Mouse (Mus musculus) embryonic stem cell, embryonic (primary cell): ENCODE data around the gene Zfp637.

Source experiments
- CTCF ChIA-PET, 4 experiments: fragments of 300-600 bp in 2 of 4; fragments of 350-600 bp in 2 of 4; sonication (Branson Sonifier 250); formaldehyde crosslinking; loops; one replicate each; lab custom pipeline; 2022; ENCODE audit warnings: inconsistent platforms in 2 of 4; lab: Charles Lee
- POLR2A ChIA-PET, 4 experiments: fragments of 300-600 bp in 2 of 4; fragments of 350-600 bp in 2 of 4; sonication (Branson Sonifier 250); formaldehyde crosslinking; loops; one replicate each; lab custom pipeline; 2022; ENCODE audit warnings: antibody characterized with exemption in 4 of 4, inconsistent platforms in 1 of 4; lab: Charles Lee

Zfp637 gene

GRCm38 (mm10) chr6:117851747-117852146 is 10.8 kb downstream of the Zfp637 start:
- CTCF ChIA-PET: interaction anchor here in 1 of 4 experiments (0.5 kb wide), 1 partner anchor 563 kb away, joined by 5 read pairs; no protein-coding TSS in a partner anchor
- POLR2A ChIA-PET: interaction anchor here in 1 of 4 experiments (1.6 to 2.1 kb wide), 2 partner anchors 70 to 77 kb away, joined by 3 to 7 read pairs; no protein-coding TSS in a partner anchor

- POLR2A ChIA-PET: interaction anchor here in 3 of 4 experiments (0.6 to 3.8 kb wide), 8 partner anchors 13 to 232 kb away, joined by 3 to 16 read pairs (median 3); no protein-coding TSS in a partner anchor
These were observed 17.0 kb downstream of the Zfp637 start for GRCm38 (mm10) chr6:117857990-117858389.

GRCm38 (mm10) chr6:117861848-117862247 is 20.9 kb downstream of the Zfp637 start, which contains the start of gene Zfp239:
TSS of gene Zfp239 (plus strand) at chr6:117862100.
- ChIA-PET CTCF (no interaction called here), POLR2A (interaction anchor here in 2 of 4 experiments (1.4 to 3.1 kb wide), 3 partner anchors 9 to 284 kb away, joined by 3 to 54 read pairs (median 3); no protein-coding TSS in a partner anchor)

More at GRCm38 (mm10) chr6:117857990-117858389, 17.0 kb downstream of the Zfp637 start:
- CTCF ChIA-PET: interaction anchor here in 3 of 4 experiments (0.7 to 1.6 kb wide), 6 partner anchors 12 to 127 kb away, joined by 3 to 8 read pairs (median 3); no protein-coding TSS in a partner anchor

- ChIA-PET CTCF (interaction anchor here in 2 of 4 experiments (0.6 to 2.0 kb wide), 7 partner anchors 9 to 58 kb away, joined by 3 to 11 read pairs (median 4); no protein-coding TSS in a partner anchor), POLR2A (interaction anchor here (0.6 to 3.1 kb wide), 35 partner anchors 9 to 285 kb away, joined by 3 to 54 read pairs (median 5); partner anchors contain the start of genes Hnrnpf (in 2 of the 4) and Zfp637 (in 2 of the 4))
These were observed 21.5 kb downstream of the Zfp637 start for GRCm38 (mm10) chr6:117862465-117862864.

- POLR2A ChIA-PET: interaction anchor here (0.6 to 3.1 kb wide), 43 partner anchors 8 to 285 kb away, joined by 3 to 54 read pairs (median 5); partner anchors contain the start of genes Zfp637 (in 3 of the 4) and Hnrnpf (in 2 of the 4)
- CTCF ChIA-PET: interaction anchor here in 3 of 4 experiments (0.5 to 2.0 kb wide), 13 partner anchors 8 to 666 kb away, joined by 3 to 11 read pairs (median 4); no protein-coding TSS in a partner anchor
These were observed 22.1 kb downstream of the Zfp637 start for GRCm38 (mm10) chr6:117862899-117863620.

GRCm38 (mm10) chr6:117863751-117864150 is 22.8 kb downstream of the Zfp637 start:
- ChIA-PET POLR2A (interaction anchor here (0.6 to 3.1 kb wide), 32 partner anchors 8 to 75 kb away, joined by 3 to 54 read pairs (median 7); partner anchors contain the start of genes Zfp637 (in 3 of the 4) and Hnrnpf (in 1 of the 4)), CTCF (interaction anchor here in 3 of 4 experiments (0.5 to 2.0 kb wide), 8 partner anchors 8 to 665 kb away, joined by 3 to 11 read pairs (median 4); no protein-coding TSS in a partner anchor)

GRCm38 (mm10) chr6:117868187-117868586 is 27.2 kb downstream of the Zfp637 start:
- ChIA-PET POLR2A (interaction anchor here in 2 of 4 experiments (1.1 to 11.7 kb wide), 5 partner anchors 11 to 49 kb away, joined by 3 to 320 read pairs (median 3); no protein-coding TSS in a partner anchor), CTCF (no interaction called here)

GRCm38 (mm10) chr6:117871034-117871433 is 30.1 kb downstream of the Zfp637 start:
- POLR2A ChIA-PET: interaction anchor here (0.7 to 11.7 kb wide), 49 partner anchors 8 to 268 kb away, joined by 3 to 320 read pairs (median 7); partner anchors contain the start of genes Zfp637 (in 3 of the 4), Fxyd4 (in 2 of the 4), Hnrnpf (in 2 of the 4) and Csgalnact2 (in 1 of the 4)
- CTCF ChIA-PET: interaction anchor here in 3 of 4 experiments (0.5 to 2.4 kb wide), 9 partner anchors 8 to 51 kb away, joined by 3 to 11 read pairs (median 5); no protein-coding TSS in a partner anchor

- CTCF ChIA-PET: interaction anchor here in 2 of 4 experiments (0.6 to 0.7 kb wide), 2 partner anchors 10 to 25 kb away, joined by 4 to 7 read pairs; no protein-coding TSS in a partner anchor
- POLR2A ChIA-PET: interaction anchor here (0.6 to 11.7 kb wide), 16 partner anchors 9 to 319 kb away, joined by 3 to 320 read pairs (median 16); partner anchors contain the start of genes Hnrnpf (in 1 of the 4), Zfp239 (in 1 of the 4) and Zfp637 (in 1 of the 4)
These were observed 32.5 kb downstream of the Zfp637 start for GRCm38 (mm10) chr6:117873450-117873849.

GRCm38 (mm10) chr6:117874621-117875281 is 33.8 kb downstream of the Zfp637 start:
- ChIA-PET POLR2A (interaction anchor here in 3 of 4 experiments (0.6 to 11.7 kb wide), 12 partner anchors 8 to 54 kb away, joined by 3 to 320 read pairs (median 4); partner anchors contain the start of gene Zfp239 (in 1 of the 3)), CTCF (interaction anchor here in 3 of 4 experiments (0.6 to 1.2 kb wide), 3 partner anchors 11 to 878 kb away, joined by 3 to 7 read pairs (median 4); no protein-coding TSS in a partner anchor)

GRCm38 (mm10) chr6:117878700-117879407 is 37.9 kb downstream of the Zfp637 start:
- ChIA-PET POLR2A (interaction anchor here (0.6 to 7.7 kb wide), 45 partner anchors 7 to 187 kb away, joined by 3 to 57 read pairs (median 6); partner anchors contain the start of genes Hnrnpf (in 3 of the 4) and Zfp637 (in 1 of the 4)), CTCF (interaction anchor here in 2 of 4 experiments (0.6 to 1.2 kb wide), 3 partner anchors 29 to 53 kb away, joined by 3 to 4 read pairs (median 3); no protein-coding TSS in a partner anchor)

GRCm38 (mm10) chr6:117879408-117880115 is 38.6 kb downstream of the Zfp637 start:
- ChIA-PET CTCF (interaction anchor here in 2 of 4 experiments (0.6 to 1.2 kb wide), 3 partner anchors 29 to 53 kb away, joined by 3 to 4 read pairs (median 3); no protein-coding TSS in a partner anchor), POLR2A (interaction anchor here (0.7 to 7.7 kb wide), 41 partner anchors 8 to 86 kb away, joined by 3 to 117 read pairs (median 6); partner anchors contain the start of genes Hnrnpf (in 3 of the 4) and Zfp637 (in 1 of the 4))

GRCm38 (mm10) chr6:117880394-117880838 is 39.4 kb downstream of the Zfp637 start:
- POLR2A ChIA-PET: interaction anchor here (0.7 to 14.3 kb wide), 26 partner anchors 8 to 57 kb away, joined by 3 to 520 read pairs (median 16); partner anchors contain the start of genes Hnrnpf (in 3 of the 4) and Fxyd4 (in 1 of the 4)
- CTCF ChIA-PET: interaction anchor here in 1 of 4 experiments (1.5 to 1.9 kb wide), 2 partner anchors 9 to 17 kb away, joined by 3 to 6 read pairs; no protein-coding TSS in a partner anchor

- POLR2A ChIA-PET: interaction anchor here (0.6 to 14.3 kb wide), 50 partner anchors 9 to 1933 kb away, joined by 3 to 520 read pairs (median 6); partner anchors contain the start of genes Hnrnpf (in 3 of the 4), Fxyd4 (in 2 of the 4) and Zfp637 (in 1 of the 4)
These were observed 40.2 kb downstream of the Zfp637 start for GRCm38 (mm10) chr6:117881229-117881628.

GRCm38 (mm10) chr6:117881997-117882396 is 41.0 kb downstream of the Zfp637 start:
- POLR2A ChIA-PET: interaction anchor here (0.7 to 14.3 kb wide), 41 partner anchors 9 to 184 kb away, joined by 3 to 520 read pairs (median 8); partner anchors contain the start of genes Hnrnpf (in 3 of the 4) and Zfp637 (in 1 of the 4)
- CTCF ChIA-PET: interaction anchor here in 3 of 4 experiments (0.6 to 1.9 kb wide), 6 partner anchors 11 to 40 kb away, joined by 3 to 6 read pairs (median 4); no protein-coding TSS in a partner anchor

More at GRCm38 (mm10) chr6:117881229-117881628, 40.2 kb downstream of the Zfp637 start:
- CTCF ChIA-PET: interaction anchor here (0.5 to 1.9 kb wide), 12 partner anchors 9 to 104 kb away, joined by 3 to 10 read pairs (median 4); partner anchors contain the start of gene Zfp637 (in 1 of the 4)
